Comparison of ENCODE assay signal across 9 mouse cellular contexts in genomic region chr11:88216231-88216685, GRCm38 (mm10). TPM values are rescaled to one million over a fixed set of nuclear protein-coding genes. Genes with fewer than 3 reads are reported as not detected.
A peak's percentile ranks its signal among the peaks of the same experiment; 100 is the strongest.
DNase-seq lines count a peak whose midpoint lies in the region; ATAC-seq and TF ChIP-seq lines count a peak whose summit lies in the region.
"Had no signal": no experiment of that assay in that cellular context is flagged by ENCODE, and none has a peak within 500 bp of the region (broad histone marks: within the 10 kb centered on the region; RNA-seq: fewer than 3 reads in every experiment).

No protein-coding gene starts in this region.

- H3K9ac ChIP-seq in embryonic facial prominence, embryonic 13.5 days: 0 out of 2 replicates have a peak overlapping the region, but pooled peaks have one; percentile 27
- H3K9ac ChIP-seq: lung, embryonic 15.5 days had no signal

- H3K27me3 ChIP-seq in embryonic facial prominence, embryonic 13.5 days: no peaks in the 10 kb centered on the region
- H3K27me3 ChIP-seq: lung, embryonic 15.5 days had no signal

- TF ChIP-seq CTCF in bone marrow, adult 2 months (IDR thresholded peaks at IDR 0.05; ENCODE audit: control insufficient read depth, insufficient read depth, low read length): peak; percentile 93

- peak; percentile 70 for DNase-seq in gastrocnemius, postnatal 10 days
- no peak for DNase-seq in gastrocnemius, postnatal 25 days
- peak; percentile 74 for DNase-seq in heart, postnatal 4 days
- peak; percentile 55 to 78 for DNase-seq in layer of hippocampus, adult 8-10 months (ENCODE audit: low spot score in 2 of 2)
- peak; percentile 69 for DNase-seq in lung, postnatal 36 days
- DNase-seq in right cerebral cortex, postnatal 14 days: peak; percentile 58

- H3K4me3 ChIP-seq in bone marrow, adult 2 months (replicated peaks; ENCODE audit: control insufficient read depth, low read depth, low read length): no peak overlapping the region
- no peak overlapping the region for H3K4me3 ChIP-seq in embryonic facial prominence, embryonic 13.5 days
- H3K4me3 ChIP-seq: lung, embryonic 15.5 days had no signal

- H3K36me3 ChIP-seq in embryonic facial prominence, embryonic 13.5 days: peaks cover 6% of the 10 kb centered on the region

- ATAC-seq in embryonic facial prominence, embryonic 13.5 days (ENCODE audit: insufficient number of reproducible peaks, insufficient read depth, low FRiP score, low TSS enrichment, low read depth): no peak

- 28% methylated on average over 10 of the region's 10 CpGs for WGBS in bone marrow, adult 2 months
- WGBS in embryonic facial prominence, embryonic 13.5 days: 22% methylated on average over 10 of the region's 10 CpGs

- H3K27ac ChIP-seq in bone marrow, adult 2 months (ENCODE audit: control insufficient read depth, insufficient read depth, low read depth, low read length, poor library complexity): no peak overlapping the region
- no peak overlapping the region for H3K27ac ChIP-seq in embryonic facial prominence, embryonic 13.5 days
- H3K27ac ChIP-seq: lung, embryonic 15.5 days had no signal

- no peaks in the 10 kb centered on the region; the same call in 1 of the 2 replicates for H3K4me1 ChIP-seq in bone marrow, adult 2 months (ENCODE audit: control insufficient read depth, insufficient read depth, low read length)
- H3K4me1 ChIP-seq in embryonic facial prominence, embryonic 13.5 days: peaks cover 9% of the 10 kb centered on the region

- no peak for TF ChIP-seq POLR2A in bone marrow, adult 2 months (IDR thresholded peaks at IDR 0.05; ENCODE audit: borderline replicate concordance, control insufficient read depth, low read depth, low read length)

- H3K4me2 ChIP-seq in embryonic facial prominence, embryonic 13.5 days: peak overlapping the region; percentile 19; the same call in 1 of the 2 replicates
- H3K4me2 ChIP-seq: lung, embryonic 15.5 days had no signal

- H3K9me3 ChIP-seq in embryonic facial prominence, embryonic 13.5 days: no peaks in the 10 kb centered on the region
- H3K9me3 ChIP-seq: lung, embryonic 15.5 days had no signal

RNA-seq across cellular contexts. Expression of gene Mrps23, which starts 12.1 kb away (rescaled TPM):
- 100 to 1,000 TPM; 121 to 133 TPM for total RNA-seq in gastrocnemius, postnatal 10 days (2021)
- total RNA-seq in gastrocnemius, postnatal 25 days (2021): 100 to 1,000 TPM; 126 to 133 TPM
- polyA plus RNA-seq in bone marrow, adult 2 months (2011; ENCODE audit: insufficient read depth, insufficient read length, low replicate concordance, missing spikeins): 16.2 and 38.2 TPM in 2 replicates
- polyA plus RNA-seq in embryonic facial prominence, embryonic 13.5 days (2015; fragmentation: Nextera tagmentation; extraction: Ambion mirVana): 64.1 and 69.4 TPM in 2 replicates
- 100 to 1,000 TPM; 204 to 207 TPM for total RNA-seq in heart, postnatal 4 days (2021)
- total RNA-seq in layer of hippocampus, adult 8-10 months (2022): 10 to 100 TPM; 63.2 to 64.8 (median 63.7) TPM
